Mouse (Mus musculus) hindbrain, embryonic 12.5 days (tissue): ENCODE data around the gene Gcsh. TPM values are rescaled to one million over a fixed set of nuclear protein-coding genes. Genes with fewer than 3 reads are reported as not detected.

Source experiments
- ATAC-seq: fragments of 200-750 bp; cut with Nextera tagmentation; 2 replicates; pipeline ENCODE4 v1.8.0; 2017; ENCODE audit warnings: moderate TSS enrichment; ENCODE audit not compliant: low FRiP score
- H3K27ac ChIP-seq: fragments of 300-500 bp; sonication (generic); 2 replicates; pipeline ENCODE4 v1.5.1; 2016; ENCODE audit warnings: mild to moderate bottlenecking
- H3K27me3 ChIP-seq: fragments of 300-500 bp; sonication (generic); 2 replicates; pipeline ENCODE4 v1.6.1; 2016; ENCODE audit warnings: mild to moderate bottlenecking
- H3K36me3 ChIP-seq: fragments of 300-500 bp; sonication (generic); 2 replicates; pipeline ENCODE4 v1.6.1; 2016; ENCODE audit warnings: mild to moderate bottlenecking
- H3K4me1 ChIP-seq: fragments of 300-500 bp; sonication (generic); 2 replicates; pipeline ENCODE4 v1.6.1; 2016
- H3K4me2 ChIP-seq: fragments of 300-500 bp; sonication (generic); replicated peaks from 2 replicates; pipeline ENCODE4 v1.6.1; 2016; ENCODE audit warnings: mild to moderate bottlenecking
- H3K4me3 ChIP-seq: fragments of 300-500 bp; sonication (generic); 2 replicates; pipeline ENCODE4 v1.5.1; 2016; ENCODE audit warnings: mild to moderate bottlenecking
- H3K9ac ChIP-seq: fragments of 300-500 bp; sonication (generic); 2 replicates; pipeline ENCODE4 v1.6.1; 2016; ENCODE audit warnings: mild to moderate bottlenecking, moderate library complexity
- H3K9me3 ChIP-seq: fragments of 300-500 bp; sonication (generic); replicated peaks from 2 replicates; pipeline ENCODE4 v1.6.1; 2016; ENCODE audit warnings: mild to moderate bottlenecking
- WGBS: fragments of 180-500 bp; shearing (Covaris S2); methylation state at CpG from one replicate; pipeline ENCODE4 v1.1.7; 2016; 5-methylcytosine and 5-hydroxymethylcytosine counted together
- polyA plus RNA-seq: library from polyadenylated mRNA; unstranded; fragments of >200 nt; fragmentation: Nextera tagmentation; extraction: Ambion mirVana; gene quantifications from 2 replicates; pipeline ENCODE4 v1.2.1, GENCODE M21; 2016

Gene Gcsh
- polyA plus RNA-seq, 1 experiment from 2014 or later, result 98.7 TPM

GRCm38 (mm10) chr8:116969531-116969930 lies 23.8 kb downstream of the Gcsh start:
- H3K36me3 ChIP-seq, result 0 out of 2 replicates have a peak, but pooled peaks cover 9% of the 10 kb centered on the region
- H3K9me3 ChIP-seq, result no peaks in the 10 kb centered on the region
- no peaks in the 10 kb centered on the region for H3K27me3 ChIP-seq
- H3K9ac ChIP-seq, result no peak overlapping the region
- ATAC-seq, result no peak
- WGBS, result 84% methylated on average over 6 of the region's 6 CpGs
- H3K27ac ChIP-seq, result no peak overlapping the region
- no peak overlapping the region for H3K4me3 ChIP-seq
- H3K4me2 ChIP-seq, result no peak overlapping the region
- no peaks in the 10 kb centered on the region for H3K4me1 ChIP-seq

GRCm38 (mm10) chr8:116954415-116954814 lies 38.9 kb downstream of the Gcsh start:
- Histone ChIP-seq H3K9me3 (no peaks in the 10 kb centered on the region), H3K4me3 (no peak overlapping the region), H3K27ac (no peak overlapping the region), H3K9ac (no peak overlapping the region), H3K4me1 (no peaks in the 10 kb centered on the region), H3K27me3 (no peaks in the 10 kb centered on the region), H3K36me3 (peaks cover 63% of the 10 kb centered on the region), H3K4me2 (no peak overlapping the region)
- ATAC-seq, result no peak
- WGBS, result 93% methylated on average over 9 of the region's 9 CpGs

GRCm38 (mm10) chr8:116952428-116952827 lies 40.9 kb downstream of the Gcsh start:
- 95% methylated on average over 8 of the region's 8 CpGs for WGBS
- no peak overlapping the region for H3K27ac ChIP-seq
- ATAC-seq, result no peak
- peaks cover 46% of the 10 kb centered on the region for H3K36me3 ChIP-seq
- no peak overlapping the region for H3K4me2 ChIP-seq
- H3K4me1 ChIP-seq, result no peaks in the 10 kb centered on the region
- no peaks in the 10 kb centered on the region for H3K9me3 ChIP-seq
- H3K4me3 ChIP-seq, result no peak overlapping the region
- H3K27me3 ChIP-seq, result no peaks in the 10 kb centered on the region
- H3K9ac ChIP-seq, result no peak overlapping the region

GRCm38 (mm10) chr8:116951778-116952177 lies 41.6 kb downstream of the Gcsh start:
- Histone ChIP-seq H3K4me2 (no peak overlapping the region), H3K27ac (no peak overlapping the region), H3K9me3 (no peaks in the 10 kb centered on the region), H3K4me1 (no peaks in the 10 kb centered on the region), H3K4me3 (no peak overlapping the region), H3K9ac (no peak overlapping the region), H3K36me3 (peaks cover 40% of the 10 kb centered on the region), H3K27me3 (no peaks in the 10 kb centered on the region)
- no peak for ATAC-seq
- 93% methylated on average over 2 of the region's 2 CpGs for WGBS

GRCm38 (mm10) chr8:116951369-116951768 lies 42.0 kb downstream of the Gcsh start:
- no peak for ATAC-seq
- peaks cover 36% of the 10 kb centered on the region for H3K36me3 ChIP-seq
- no peak overlapping the region for H3K4me2 ChIP-seq
- no peaks in the 10 kb centered on the region for H3K27me3 ChIP-seq
- H3K9me3 ChIP-seq, result no peaks in the 10 kb centered on the region
- WGBS, result 77% methylated on average over 5 of the region's 5 CpGs
- no peaks in the 10 kb centered on the region for H3K4me1 ChIP-seq
- H3K4me3 ChIP-seq, result no peak overlapping the region
- H3K27ac ChIP-seq, result no peak overlapping the region
- no peak overlapping the region for H3K9ac ChIP-seq

- H3K9me3 ChIP-seq, result no peaks in the 10 kb centered on the region
- H3K4me3 ChIP-seq, result no peak overlapping the region
- peaks cover 14% of the 10 kb centered on the region for H3K4me1 ChIP-seq
- no peaks in the 10 kb centered on the region for H3K36me3 ChIP-seq
- H3K27ac ChIP-seq, result no peak overlapping the region
- no peaks in the 10 kb centered on the region for H3K27me3 ChIP-seq
- 83% methylated on average over 7 of the region's 7 CpGs for WGBS
- no peak overlapping the region for H3K4me2 ChIP-seq
- H3K9ac ChIP-seq, result no peak overlapping the region
- ATAC-seq, result no peak
Measured at GRCm38 (mm10) chr8:116947589-116947988, 45.7 kb downstream of the Gcsh start.

- Histone ChIP-seq H3K4me3 (no peak overlapping the region), H3K27ac (no peak overlapping the region), H3K4me1 (peaks cover 14% of the 10 kb centered on the region), H3K27me3 (no peaks in the 10 kb centered on the region), H3K4me2 (no peak overlapping the region), H3K9ac (no peak overlapping the region), H3K36me3 (no peaks in the 10 kb centered on the region), H3K9me3 (no peaks in the 10 kb centered on the region)
- no peak for ATAC-seq
- 88% methylated on average over 6 of the region's 6 CpGs for WGBS
Measured at GRCm38 (mm10) chr8:116946851-116947250, 46.5 kb downstream of the Gcsh start.

GRCm38 (mm10) chr8:116946268-116946838 lies 47.0 kb downstream of the Gcsh start:
- 87% methylated on average over 21 of the region's 21 CpGs for WGBS
- Histone ChIP-seq H3K9ac (no peak overlapping the region), H3K36me3 (no peaks in the 10 kb centered on the region), H3K4me1 (peaks cover 14% of the 10 kb centered on the region), H3K9me3 (no peaks in the 10 kb centered on the region), H3K27ac (no peak overlapping the region), H3K27me3 (no peaks in the 10 kb centered on the region), H3K4me2 (0 out of 2 replicates have a peak overlapping the region, but pooled peaks have one; percentile 11), H3K4me3 (no peak overlapping the region)
- no peak for ATAC-seq

GRCm38 (mm10) chr8:116945169-116945910 lies 48.0 kb downstream of the Gcsh start:
- H3K36me3 ChIP-seq, result no peaks in the 10 kb centered on the region
- H3K9ac ChIP-seq, result no peak overlapping the region
- H3K4me3 ChIP-seq, result no peak overlapping the region
- WGBS, result 86% methylated on average over 9 of the region's 9 CpGs
- H3K4me1 ChIP-seq, result peaks cover 14% of the 10 kb centered on the region
- no peak overlapping the region for H3K4me2 ChIP-seq
- no peaks in the 10 kb centered on the region for H3K27me3 ChIP-seq
- no peak overlapping the region for H3K27ac ChIP-seq
- no peak for ATAC-seq
- no peaks in the 10 kb centered on the region for H3K9me3 ChIP-seq

- Histone ChIP-seq H3K4me1 (peaks cover 14% of the 10 kb centered on the region), H3K9me3 (no peaks in the 10 kb centered on the region), H3K27me3 (no peaks in the 10 kb centered on the region), H3K27ac (no peak overlapping the region), H3K4me2 (peak overlapping the region; percentile 92), H3K36me3 (no peaks in the 10 kb centered on the region), H3K4me3 (peak overlapping the region; percentile 99), H3K9ac (peak overlapping the region; percentile 96)
- no peak for ATAC-seq
- 13% methylated on average over 4 of the region's 4 CpGs for WGBS
Measured at GRCm38 (mm10) chr8:116944385-116944696, 49.0 kb downstream of the Gcsh start.

- peak overlapping the region; percentile 96 for H3K9ac ChIP-seq
- peak overlapping the region; percentile 92 for H3K4me2 ChIP-seq
- no peaks in the 10 kb centered on the region for H3K27me3 ChIP-seq
- peaks cover 14% of the 10 kb centered on the region for H3K4me1 ChIP-seq
- no peaks in the 10 kb centered on the region for H3K36me3 ChIP-seq
- ATAC-seq, result peak; percentile 76
- peak overlapping the region; percentile 99 for H3K4me3 ChIP-seq
- peak overlapping the region; percentile 55 for H3K27ac ChIP-seq
- under 1% methylated on average over 53 of the region's 62 CpGs for WGBS
- no peaks in the 10 kb centered on the region for H3K9me3 ChIP-seq
Measured at GRCm38 (mm10) chr8:116943555-116944384, 49.6 kb downstream of the Gcsh start.

GRCm38 (mm10) chr8:116943161-116943554 lies 50.2 kb downstream of the Gcsh start, which contains the start of gene Atmin:
Atmin (plus strand) TSS chr8:116943393.
- H3K9ac ChIP-seq, result peak within 1 kb of the TSS; percentile 96
- WGBS, result under 1% methylated on average over 45 of the region's 46 CpGs
- H3K4me3 ChIP-seq, result peak within 1 kb of the TSS; percentile 99

More at GRCm38 (mm10) chr8:116943161-116943554, 50.2 kb downstream of the Gcsh start, which contains the start of gene Atmin:
- H3K9me3 ChIP-seq, result no peaks in the 10 kb centered on the region
- ATAC-seq, result peak; percentile 91
- peaks cover 14% of the 10 kb centered on the region for H3K4me1 ChIP-seq
- H3K27me3 ChIP-seq, result no peaks in the 10 kb centered on the region
- H3K36me3 ChIP-seq, result no peaks in the 10 kb centered on the region
- peak within 1 kb of the TSS; percentile 92 for H3K4me2 ChIP-seq
- H3K27ac ChIP-seq, result peak within 1 kb of the TSS; percentile 55
